Mouse (Mus musculus) hindlimb bud, embryonic 11.5 days (tissue): Measurements from ENCODE around the gene Enox1.

Source experiments
- DNase-seq: peaks from one replicate; pipeline ENCODE4 v3.0.0-alpha.2; 2012; ENCODE audit warnings: low read depth, low spot score; ENCODE audit errors: extremely low spot score

Enox1 gene

GRCm38 (mm10) chr14:77441541-77441940, 285.0 kb downstream of the Enox1 start:
- DNase-seq: no peak

- DNase-seq: no peak
Observed at GRCm38 (mm10) chr14:77448001-77448400, 291.4 kb downstream of the Enox1 start.

GRCm38 (mm10) chr14:77451916-77452315, 295.4 kb downstream of the Enox1 start:
- DNase-seq: no peak

GRCm38 (mm10) chr14:77456066-77456465, 299.5 kb downstream of the Enox1 start:
- DNase-seq: no peak

GRCm38 (mm10) chr14:77456876-77457275, 300.3 kb downstream of the Enox1 start:
- DNase-seq: no peak

- no peak for DNase-seq
Observed at GRCm38 (mm10) chr14:77458217-77458616, 301.7 kb downstream of the Enox1 start.

GRCm38 (mm10) chr14:77463919-77464318, 307.4 kb downstream of the Enox1 start:
- no peak for DNase-seq

GRCm38 (mm10) chr14:77464782-77465181, 308.2 kb downstream of the Enox1 start:
- no peak for DNase-seq

- no peak for DNase-seq
Observed at GRCm38 (mm10) chr14:77470577-77470976, 314.0 kb downstream of the Enox1 start.

GRCm38 (mm10) chr14:77473501-77473900, 316.9 kb downstream of the Enox1 start:
- no peak for DNase-seq

- DNase-seq: no peak
Observed at GRCm38 (mm10) chr14:77474026-77474425, 317.5 kb downstream of the Enox1 start.

- DNase-seq: no peak
Observed at GRCm38 (mm10) chr14:77475134-77475820, 318.7 kb downstream of the Enox1 start.

- DNase-seq: no peak
Observed at GRCm38 (mm10) chr14:77477704-77478103, 321.1 kb downstream of the Enox1 start.

GRCm38 (mm10) chr14:77478210-77478609, 321.6 kb downstream of the Enox1 start:
- DNase-seq: no peak

GRCm38 (mm10) chr14:77478692-77479091, 322.1 kb downstream of the Enox1 start:
- no peak for DNase-seq

- DNase-seq: no peak
Observed at GRCm38 (mm10) chr14:77483076-77483475, 326.5 kb downstream of the Enox1 start.

GRCm38 (mm10) chr14:77484951-77485447, 328.4 kb downstream of the Enox1 start:
- no peak for DNase-seq

GRCm38 (mm10) chr14:77490699-77491098, 334.1 kb downstream of the Enox1 start:
- no peak for DNase-seq

- no peak for DNase-seq
Observed at GRCm38 (mm10) chr14:77491731-77492130, 335.2 kb downstream of the Enox1 start.

- DNase-seq: no peak
Observed at GRCm38 (mm10) chr14:77499996-77500581, 343.5 kb downstream of the Enox1 start.

GRCm38 (mm10) chr14:77504458-77505135, 348.0 kb downstream of the Enox1 start:
- no peak for DNase-seq

GRCm38 (mm10) chr14:77506341-77506740, 349.8 kb downstream of the Enox1 start:
- DNase-seq: no peak
